Mouse (Mus musculus) layer of hippocampus, adult 9-11 months (tissue): ENCODE results near the gene Rmnd5b.
"Not testable (repeated sequence)": the region's sequence is repeated elsewhere in the genome, so short reads cannot be mapped to it uniquely, and the experiment has no call there.

Source experiments
- DNase-seq: peaks from one replicate; pipeline ENCODE4 v3.0.0; 2022

Rmnd5b gene

GRCm38 (mm10) chr11:51620084-51620483, 15.6 kb downstream of the Rmnd5b start:
- no peak for DNase-seq

- DNase-seq: peak; percentile 97
Measured at GRCm38 (mm10) chr11:51619409-51620060, 16.2 kb downstream of the Rmnd5b start, which contains the start of gene Nhp2. Gene Nhp2 (plus strand): TSS chr11:51619735.

GRCm38 (mm10) chr11:51618894-51619408, 16.7 kb downstream of the Rmnd5b start:
- DNase-seq: no peak

- peak; percentile 69 for DNase-seq
Measured at GRCm38 (mm10) chr11:51617693-51618092, 18.0 kb downstream of the Rmnd5b start.

- DNase-seq: not testable (repeated sequence)
Measured at GRCm38 (mm10) chr11:51616113-51616512, 19.6 kb downstream of the Rmnd5b start.

GRCm38 (mm10) chr11:51615601-51616000, 20.1 kb downstream of the Rmnd5b start:
- peak; percentile 42 for DNase-seq

- no peak for DNase-seq
Measured at GRCm38 (mm10) chr11:51615129-51615528, 20.6 kb downstream of the Rmnd5b start.

- no peak for DNase-seq
Measured at GRCm38 (mm10) chr11:51614256-51614655, 21.4 kb downstream of the Rmnd5b start.

GRCm38 (mm10) chr11:51609940-51610339, 25.8 kb downstream of the Rmnd5b start:
- not testable (repeated sequence) for DNase-seq

GRCm38 (mm10) chr11:51609266-51609909, 26.3 kb downstream of the Rmnd5b start:
- DNase-seq: no peak

- no peak for DNase-seq
Measured at GRCm38 (mm10) chr11:51607096-51607738, 28.5 kb downstream of the Rmnd5b start.

GRCm38 (mm10) chr11:51606447-51607095, 29.1 kb downstream of the Rmnd5b start, which contains the start of gene Hnrnpab:
Gene Hnrnpab (minus strand): TSS chr11:51606847.
- DNase-seq: peak; percentile 98

GRCm38 (mm10) chr11:51605602-51606446, 29.9 kb downstream of the Rmnd5b start:
- peak; percentile 75 for DNase-seq

GRCm38 (mm10) chr11:51602253-51602652, 33.4 kb downstream of the Rmnd5b start:
- no peak for DNase-seq

- no peak for DNase-seq
Measured at GRCm38 (mm10) chr11:51597553-51597952, 38.1 kb downstream of the Rmnd5b start.

- no peak for DNase-seq
Measured at GRCm38 (mm10) chr11:51595459-51596083, 40.1 kb downstream of the Rmnd5b start.

- no peak for DNase-seq
Measured at GRCm38 (mm10) chr11:51594715-51595350, 40.9 kb downstream of the Rmnd5b start.

GRCm38 (mm10) chr11:51593849-51594248, 41.8 kb downstream of the Rmnd5b start:
- DNase-seq: no peak

GRCm38 (mm10) chr11:51593368-51593767, 42.3 kb downstream of the Rmnd5b start:
- DNase-seq: no peak

GRCm38 (mm10) chr11:51591915-51592314, 43.8 kb downstream of the Rmnd5b start:
- no peak for DNase-seq

- no peak for DNase-seq
Measured at GRCm38 (mm10) chr11:51591168-51591567, 44.5 kb downstream of the Rmnd5b start.
